Mouse (Mus musculus): ENCODE data around the gene Abcc4. TPM values are rescaled to one million over a fixed set of nuclear protein-coding genes. Genes with fewer than 3 reads are reported as not detected.
A peak's percentile ranks its signal among the peaks of the same experiment; 100 is the strongest.

The Abcc4 gene
- polyA plus RNA-seq, 1 experiment from 2014 or later = 2.1 TPM

GRCm38 (mm10) chr14:118600746-118601145 is 105.3 kb downstream of the Abcc4 start:
- peaks cover 8% of the 10 kb centered on the region for H3K4me1 ChIP-seq (ENCODE audit: control insufficient read depth, insufficient read depth, low read length)

GRCm38 (mm10) chr14:118598757-118599156 is 107.3 kb downstream of the Abcc4 start:
- Histone ChIP-seq H3K9me3 (replicated peaks; ENCODE audit: control insufficient read depth, low read length, poor library complexity, severe bottlenecking) (no peaks in the 10 kb centered on the region), H3K4me2 (ENCODE audit: low read length) (no peak overlapping the region), H3K4me3 (ENCODE audit: low read depth, low read length) (no peak overlapping the region), H3K36me3 (ENCODE audit: control insufficient read depth, insufficient read depth, low read length) (no peaks in the 10 kb centered on the region), H3K27ac (ENCODE audit: low read length) (no peak overlapping the region), H3K9ac (ENCODE audit: low read depth, low read length) (no peak overlapping the region), H3K27me3 (ENCODE audit: control insufficient read depth, insufficient read depth, low read depth, low read length) (0 out of 2 replicates have a peak, but pooled peaks cover 4% of the 10 kb centered on the region), H3K4me1 (ENCODE audit: control insufficient read depth, insufficient read depth, low read length) (peaks cover 12% of the 10 kb centered on the region)
- 92% methylated on average over 3 of the region's 3 CpGs for WGBS
- ATAC-seq = no peak

More at GRCm38 (mm10) chr14:118600746-118601145, 105.3 kb downstream of the Abcc4 start:
- Histone ChIP-seq H3K4me2 (ENCODE audit: low read length) (no peak overlapping the region), H3K27me3 (ENCODE audit: control insufficient read depth, insufficient read depth, low read depth, low read length) (no peaks in the 10 kb centered on the region), H3K9me3 (replicated peaks; ENCODE audit: control insufficient read depth, low read length, poor library complexity, severe bottlenecking) (no peaks in the 10 kb centered on the region), H3K9ac (ENCODE audit: low read depth, low read length) (no peak overlapping the region), H3K36me3 (ENCODE audit: control insufficient read depth, insufficient read depth, low read length) (no peaks in the 10 kb centered on the region), H3K27ac (ENCODE audit: low read length) (no peak overlapping the region), H3K4me3 (ENCODE audit: low read depth, low read length) (no peak overlapping the region)
- ATAC-seq = peak; percentile 54; the same call in 1 of the 2 replicates
- 26% methylated on average over 6 of the region's 6 CpGs for WGBS

- Histone ChIP-seq H3K9me3 (replicated peaks; ENCODE audit: control insufficient read depth, low read length, poor library complexity, severe bottlenecking) (no peaks in the 10 kb centered on the region), H3K4me1 (ENCODE audit: control insufficient read depth, insufficient read depth, low read length) (peaks cover 6% of the 10 kb centered on the region; the same call in 1 of the 2 replicates), H3K4me2 (ENCODE audit: low read length) (no peak overlapping the region), H3K36me3 (ENCODE audit: control insufficient read depth, insufficient read depth, low read length) (no peaks in the 10 kb centered on the region), H3K27me3 (ENCODE audit: control insufficient read depth, insufficient read depth, low read depth, low read length) (peaks cover 6% of the 10 kb centered on the region; the same call in 1 of the 2 replicates), H3K27ac (ENCODE audit: low read length) (no peak overlapping the region), H3K9ac (ENCODE audit: low read depth, low read length) (no peak overlapping the region), H3K4me3 (ENCODE audit: low read depth, low read length) (no peak overlapping the region)
- no peak for ATAC-seq
- WGBS = 92% methylated on average over 13 of the region's 13 CpGs
These were observed 111.6 kb downstream of the Abcc4 start for GRCm38 (mm10) chr14:118594463-118594862.

- peak; percentile 90 for ATAC-seq
- no peak overlapping the region for H3K4me3 ChIP-seq (ENCODE audit: low read depth, low read length)
- 42% methylated on average over 20 of the region's 20 CpGs for WGBS
- no peak overlapping the region for H3K9ac ChIP-seq (ENCODE audit: low read depth, low read length)
- H3K4me2 ChIP-seq (ENCODE audit: low read length) = peak overlapping the region; percentile 16; the same call in 1 of the 2 replicates
- H3K27ac ChIP-seq (ENCODE audit: low read length) = no peak overlapping the region
- peaks cover 6% of the 10 kb centered on the region; the same call in 1 of the 2 replicates for H3K4me1 ChIP-seq (ENCODE audit: control insufficient read depth, insufficient read depth, low read length)
- no peaks in the 10 kb centered on the region for H3K36me3 ChIP-seq (ENCODE audit: control insufficient read depth, insufficient read depth, low read length)
- peaks cover 6% of the 10 kb centered on the region; the same call in 1 of the 2 replicates for H3K27me3 ChIP-seq (ENCODE audit: control insufficient read depth, insufficient read depth, low read depth, low read length)
- H3K9me3 ChIP-seq (replicated peaks; ENCODE audit: control insufficient read depth, low read length, poor library complexity, severe bottlenecking) = no peaks in the 10 kb centered on the region
These were observed 114.3 kb downstream of the Abcc4 start for GRCm38 (mm10) chr14:118591477-118592403.

GRCm38 (mm10) chr14:118582333-118582941 is 123.6 kb downstream of the Abcc4 start:
- H3K36me3 ChIP-seq (ENCODE audit: control insufficient read depth, insufficient read depth, low read length) = no peaks in the 10 kb centered on the region
- no peak overlapping the region for H3K4me3 ChIP-seq (ENCODE audit: low read depth, low read length)
- no peak overlapping the region for H3K9ac ChIP-seq (ENCODE audit: low read depth, low read length)
- H3K9me3 ChIP-seq (replicated peaks; ENCODE audit: control insufficient read depth, low read length, poor library complexity, severe bottlenecking) = no peaks in the 10 kb centered on the region
- no peaks in the 10 kb centered on the region for H3K4me1 ChIP-seq (ENCODE audit: control insufficient read depth, insufficient read depth, low read length)
- 92% methylated on average over 8 of the region's 8 CpGs for WGBS
- H3K4me2 ChIP-seq (ENCODE audit: low read length) = no peak overlapping the region
- H3K27me3 ChIP-seq (ENCODE audit: control insufficient read depth, insufficient read depth, low read depth, low read length) = no peaks in the 10 kb centered on the region
- H3K27ac ChIP-seq (ENCODE audit: low read length) = no peak overlapping the region
- ATAC-seq = no peak

- Histone ChIP-seq H3K27ac (ENCODE audit: low read length) (no peak overlapping the region), H3K9me3 (replicated peaks; ENCODE audit: control insufficient read depth, low read length, poor library complexity, severe bottlenecking) (no peaks in the 10 kb centered on the region), H3K36me3 (ENCODE audit: control insufficient read depth, insufficient read depth, low read length) (no peaks in the 10 kb centered on the region), H3K27me3 (ENCODE audit: control insufficient read depth, insufficient read depth, low read depth, low read length) (no peaks in the 10 kb centered on the region), H3K4me1 (ENCODE audit: control insufficient read depth, insufficient read depth, low read length) (no peaks in the 10 kb centered on the region), H3K9ac (ENCODE audit: low read depth, low read length) (no peak overlapping the region), H3K4me2 (ENCODE audit: low read length) (no peak overlapping the region), H3K4me3 (ENCODE audit: low read depth, low read length) (no peak overlapping the region)
- 82% methylated on average over 8 of the region's 8 CpGs for WGBS
- no peak for ATAC-seq
These were observed 124.3 kb downstream of the Abcc4 start for GRCm38 (mm10) chr14:118581673-118582072.

- Histone ChIP-seq H3K27me3 (ENCODE audit: control insufficient read depth, insufficient read depth, low read depth, low read length) (no peaks in the 10 kb centered on the region), H3K27ac (ENCODE audit: low read length) (no peak overlapping the region), H3K4me2 (ENCODE audit: low read length) (no peak overlapping the region), H3K9me3 (replicated peaks; ENCODE audit: control insufficient read depth, low read length, poor library complexity, severe bottlenecking) (no peaks in the 10 kb centered on the region), H3K36me3 (ENCODE audit: control insufficient read depth, insufficient read depth, low read length) (no peaks in the 10 kb centered on the region), H3K4me1 (ENCODE audit: control insufficient read depth, insufficient read depth, low read length) (no peaks in the 10 kb centered on the region), H3K4me3 (ENCODE audit: low read depth, low read length) (no peak overlapping the region), H3K9ac (ENCODE audit: low read depth, low read length) (no peak overlapping the region)
- WGBS = 91% methylated on average over 19 of the region's 19 CpGs
- no peak for ATAC-seq
These were observed 126.8 kb downstream of the Abcc4 start for GRCm38 (mm10) chr14:118579013-118579728.

GRCm38 (mm10) chr14:118577895-118578294 is 128.1 kb downstream of the Abcc4 start:
- no peak overlapping the region for H3K4me2 ChIP-seq (ENCODE audit: low read length)
- WGBS = 93% methylated on average over 5 of the region's 5 CpGs
- no peaks in the 10 kb centered on the region for H3K27me3 ChIP-seq (ENCODE audit: control insufficient read depth, insufficient read depth, low read depth, low read length)
- H3K27ac ChIP-seq (ENCODE audit: low read length) = no peak overlapping the region
- no peak for ATAC-seq
- no peaks in the 10 kb centered on the region for H3K36me3 ChIP-seq (ENCODE audit: control insufficient read depth, insufficient read depth, low read length)
- no peak overlapping the region for H3K9ac ChIP-seq (ENCODE audit: low read depth, low read length)
- H3K4me3 ChIP-seq (ENCODE audit: low read depth, low read length) = no peak overlapping the region
- no peaks in the 10 kb centered on the region for H3K9me3 ChIP-seq (replicated peaks; ENCODE audit: control insufficient read depth, low read length, poor library complexity, severe bottlenecking)
- H3K4me1 ChIP-seq (ENCODE audit: control insufficient read depth, insufficient read depth, low read length) = no peaks in the 10 kb centered on the region
